Mouse (Mus musculus): ENCODE results near the gene Slitrk6. TPM values are rescaled to one million over a fixed set of nuclear protein-coding genes. Genes with fewer than 3 reads are reported as not detected.

The Slitrk6 gene
- polyA plus RNA-seq, 1 experiment from 2014 or later: 2.8 TPM

DNA sequence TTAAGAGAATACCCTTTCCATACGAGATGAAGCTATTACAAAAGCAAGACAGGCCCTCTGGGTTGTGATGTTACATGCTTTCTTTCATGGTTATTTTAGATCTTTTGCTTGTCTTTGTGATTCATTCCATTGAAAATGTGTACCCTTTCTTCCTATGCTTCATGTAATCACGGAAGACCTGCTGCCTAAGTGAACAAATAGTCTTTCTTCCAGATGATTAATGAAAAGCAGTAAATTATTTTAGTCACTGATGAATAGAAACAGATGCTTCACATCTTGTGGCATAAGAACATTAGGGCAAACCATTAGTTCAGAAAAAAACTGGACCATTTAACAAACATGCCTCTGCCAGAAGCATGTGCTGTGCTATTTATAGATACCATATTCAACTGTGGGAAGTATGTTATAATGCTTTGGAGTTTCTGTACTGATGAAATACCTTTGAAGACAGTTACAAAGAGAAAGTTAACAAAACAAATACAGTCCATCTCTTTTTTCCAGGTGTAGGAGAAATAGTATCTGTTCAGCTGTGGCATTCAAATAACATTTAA, 30.8 kb downstream of the Slitrk6 start:
- Histone ChIP-seq H3K4me1 (ENCODE audit: control insufficient read depth, insufficient read depth, low read length) (no peaks in the 10 kb centered on the region), H3K9me3 (ENCODE audit: control insufficient read depth, low read length) (no peaks in the 10 kb centered on the region), H3K4me2 (ENCODE audit: low read depth, low read length) (no peak overlapping the region), H3K27me3 (ENCODE audit: control insufficient read depth, insufficient read depth, low read length) (no peaks in the 10 kb centered on the region), H3K4me3 (ENCODE audit: low read depth, low read length) (no peak overlapping the region), H3K27ac (ENCODE audit: low read depth, low read length) (no peak overlapping the region), H3K9ac (replicated peaks; ENCODE audit: low read depth, low read length) (no peak overlapping the region), H3K36me3 (ENCODE audit: control insufficient read depth, insufficient read depth, low read length) (no peaks in the 10 kb centered on the region)
- WGBS: 4% methylated on average over 2 of the region's 2 CpGs
- ATAC-seq (ENCODE audit: low read depth): no peak; the same call in 1 of the 2 replicates
